Mouse (Mus musculus) gastrocnemius, postnatal 4 days (tissue): ENCODE data around the gene E130114P18Rik. TPM values are rescaled to one million over a fixed set of nuclear protein-coding genes. Genes with fewer than 3 reads are reported as not detected.

ENCODE experiments used
- DNase-seq, 2 experiments: peaks; one replicate each; pipeline ENCODE4 v3.0.0; 2021 to 2022; ENCODE audit warnings: low spot score in 2 of 2, mixed read lengths in 2 of 2
- total RNA-seq, 2 experiments: library from RNA; stranded (reverse); gene quantifications; 2 replicates each; pipeline ENCODE4 v1.2.3; 2021

The E130114P18Rik gene
- total RNA-seq, 2 experiments from 2014 or later: 3.6 to 4.4 TPM

GRCm38 (mm10) chr4:97778211-97779002 is 529 bp upstream of the E130114P18Rik start:
- DNase-seq: peak; percentile 39 to 49

GRCm38 (mm10) chr4:97777081-97777705 is 685 bp downstream of the E130114P18Rik start:
- DNase-seq: peak; percentile 44 to 68

DNA sequence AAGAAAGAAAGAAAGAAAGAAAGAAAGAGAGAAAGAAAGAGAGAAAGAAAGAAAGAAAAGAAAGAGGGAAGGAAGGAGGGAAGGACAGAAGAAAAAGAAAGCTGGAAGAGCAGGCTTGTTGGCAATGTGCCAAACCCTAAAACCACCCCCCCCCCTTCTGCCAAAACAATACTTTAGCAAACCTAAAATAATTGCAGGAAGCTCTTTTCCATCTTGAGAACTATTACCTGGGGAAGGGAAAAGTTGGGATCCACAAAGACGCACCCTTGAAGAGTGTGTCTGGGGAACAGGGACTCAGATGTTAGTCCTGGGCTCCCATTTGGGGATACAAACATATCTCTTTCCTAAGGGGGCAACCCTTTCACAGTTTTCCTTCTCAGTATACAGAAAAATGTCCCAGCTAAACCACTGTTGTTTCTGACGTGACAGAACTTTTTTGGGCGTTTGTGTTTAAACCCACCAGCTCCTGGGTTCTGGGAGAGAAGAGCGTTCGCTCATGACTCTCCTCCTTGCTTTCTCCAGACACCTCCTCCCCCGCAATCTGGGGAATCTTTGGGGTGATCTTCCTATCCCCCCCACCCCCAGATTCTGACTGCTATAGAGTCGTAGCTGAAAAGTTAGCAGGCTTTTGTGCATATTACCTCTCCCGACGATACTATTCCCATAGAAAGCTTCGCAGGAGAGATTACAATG is 1.3 kb downstream of the E130114P18Rik start:
- DNase-seq: no peak

- DNase-seq: no peak
Observed at GRCm38 (mm10) chr4:97775494-97776265, 2.2 kb downstream of the E130114P18Rik start.

GRCm38 (mm10) chr4:97775059-97775458 is 2.8 kb downstream of the E130114P18Rik start:
- DNase-seq: peak; percentile 56 to 80

DNA sequence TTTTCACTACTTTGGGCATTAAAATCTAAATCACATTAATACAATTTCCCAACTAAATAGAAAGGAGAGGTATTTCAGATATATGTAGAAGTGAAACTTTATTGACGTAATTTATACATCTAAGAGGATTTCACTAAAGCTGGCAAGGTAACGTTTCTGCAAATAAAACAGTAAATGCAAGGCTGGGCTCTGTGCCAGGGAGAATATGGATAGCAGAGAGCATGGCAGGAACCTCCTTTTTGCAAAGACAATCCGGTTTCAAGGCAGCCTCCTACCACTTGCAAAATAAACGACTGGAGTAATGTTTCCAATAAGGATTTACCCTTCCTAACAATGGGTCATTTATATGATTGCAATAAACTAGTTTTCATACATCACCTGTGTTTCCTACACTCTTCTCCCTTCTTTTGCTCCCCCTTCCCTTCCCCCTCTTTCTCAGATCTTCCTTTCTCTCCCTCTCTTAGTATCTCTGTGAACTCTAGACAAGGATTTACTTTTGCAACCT is 3.4 kb downstream of the E130114P18Rik start:
- no peak for DNase-seq

- no peak for DNase-seq
Observed at GRCm38 (mm10) chr4:97773791-97774190, 4.1 kb downstream of the E130114P18Rik start.

- DNase-seq: peak; percentile 68 to 87
Observed at GRCm38 (mm10) chr4:97773110-97773593, 4.7 kb downstream of the E130114P18Rik start.

GRCm38 (mm10) chr4:97772641-97773040 is 5.2 kb downstream of the E130114P18Rik start, which contains the start of gene Nfia:
Gene Nfia, plus strand, starts transcription at chr4:97772734.
- no peak for DNase-seq

DNA sequence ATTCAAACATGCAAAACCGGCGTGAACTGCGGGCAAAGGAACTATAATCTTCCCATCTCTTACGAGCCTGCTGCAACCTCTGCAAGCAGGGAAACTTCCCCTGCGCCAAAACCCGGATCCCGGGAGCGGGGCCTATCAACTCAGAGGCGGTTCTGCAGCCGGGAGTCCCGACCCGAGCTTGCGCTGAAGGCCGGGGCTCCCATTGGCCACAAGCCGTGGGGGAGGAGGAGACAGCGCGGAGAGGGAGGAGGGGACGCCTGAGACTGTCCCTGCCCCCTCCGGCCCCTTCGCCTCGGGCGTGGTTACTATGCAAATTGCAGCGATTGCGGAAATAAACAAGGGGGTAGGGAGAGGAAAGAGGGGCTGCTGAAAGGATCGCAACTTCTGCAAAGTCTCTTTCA is 5.8 kb downstream of the E130114P18Rik start:
- peak; percentile 94 to 98 for DNase-seq

DNA sequence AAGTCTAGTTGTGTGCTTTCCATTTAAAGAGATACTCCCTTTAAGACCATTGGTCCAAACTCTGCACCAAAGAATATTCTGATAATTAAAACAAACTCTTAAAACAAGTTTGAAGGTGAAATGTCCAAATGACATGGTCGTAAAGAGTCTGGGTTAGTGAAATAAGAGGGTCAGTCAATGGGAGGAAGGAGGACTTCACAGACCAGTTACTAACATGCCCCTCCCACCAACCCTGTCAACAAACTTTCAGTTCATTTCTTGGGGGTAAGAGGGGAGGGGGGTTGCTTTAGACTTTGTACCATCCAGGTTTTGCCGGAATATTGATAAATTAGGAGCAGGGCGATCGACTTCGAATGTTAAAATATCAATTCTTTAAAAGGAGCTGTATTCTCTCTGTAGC is 6.5 kb downstream of the E130114P18Rik start:
- DNase-seq: no peak

GRCm38 (mm10) chr4:97769861-97770260 is 8.0 kb downstream of the E130114P18Rik start:
- DNase-seq: no peak

DNA sequence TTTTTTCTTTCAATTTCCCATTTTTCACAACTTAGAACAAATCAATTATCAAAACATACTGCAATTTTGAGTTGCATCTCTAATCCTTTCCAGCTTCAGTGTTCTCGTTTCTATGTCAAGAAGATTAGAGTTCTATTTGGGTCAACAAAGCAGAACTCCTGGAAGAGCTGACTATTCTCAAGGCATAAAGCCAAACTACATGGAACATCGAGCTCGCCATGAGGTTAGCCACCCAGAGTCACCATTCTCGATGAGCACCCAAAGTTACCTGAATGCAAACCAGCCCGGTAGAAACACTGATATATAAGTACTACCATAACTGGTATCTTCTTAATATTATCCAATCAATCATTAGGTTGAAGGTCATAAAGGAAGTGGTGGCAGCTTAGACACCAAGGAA is 10.4 kb downstream of the E130114P18Rik start:
- no peak for DNase-seq

- no peak for DNase-seq
Observed at GRCm38 (mm10) chr4:97767025-97767424, 10.9 kb downstream of the E130114P18Rik start.

GRCm38 (mm10) chr4:97766100-97766499 is 11.8 kb downstream of the E130114P18Rik start:
- no peak for DNase-seq

- DNase-seq: no peak
Observed at GRCm38 (mm10) chr4:97765341-97766020, 12.4 kb downstream of the E130114P18Rik start.

DNA sequence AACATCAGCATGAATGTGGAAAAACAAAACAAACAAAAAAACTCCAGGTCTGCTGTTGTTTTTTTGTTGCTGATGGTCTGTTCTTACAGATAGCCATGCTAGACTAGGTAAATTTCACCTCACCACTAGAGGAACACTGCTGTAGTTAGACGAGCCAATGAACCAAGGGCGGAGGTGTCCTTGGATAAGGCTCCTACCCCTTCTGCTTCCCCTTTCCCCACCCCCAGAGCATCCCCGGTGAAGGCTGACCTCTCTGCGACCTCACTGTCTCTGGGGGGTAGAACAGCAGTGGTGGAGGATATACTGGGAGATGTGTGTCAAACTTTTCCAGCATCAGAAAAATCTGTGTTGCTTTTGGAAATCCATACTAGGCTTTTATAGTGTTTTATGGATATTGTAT is 13.3 kb downstream of the E130114P18Rik start:
- DNase-seq: no peak

DNA sequence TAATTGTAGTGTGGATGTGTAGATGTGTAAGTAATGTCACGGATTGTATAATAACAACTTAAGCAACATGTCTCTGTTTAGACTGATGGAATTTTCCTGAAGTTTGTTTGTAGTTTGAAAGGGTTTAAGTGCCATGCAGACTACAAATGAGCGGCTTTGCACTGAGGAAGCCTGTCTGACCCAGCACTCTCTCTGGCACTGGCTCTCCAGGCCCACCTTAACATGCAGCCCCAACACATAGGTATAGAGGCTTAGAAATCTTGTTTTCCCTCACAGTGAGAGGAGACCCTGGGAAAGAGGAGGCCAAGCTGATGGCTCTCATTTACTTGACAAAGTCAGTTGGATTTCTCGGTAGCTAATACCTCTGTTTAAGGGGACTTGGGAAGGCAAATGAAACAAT is 19.2 kb downstream of the E130114P18Rik start:
- DNase-seq: no peak

GRCm38 (mm10) chr4:97757978-97758461 is 19.9 kb downstream of the E130114P18Rik start:
- DNase-seq: peak in 1 of 2 experiments; percentile 41
